Mouse (Mus musculus) liver, postnatal 0 days (tissue): Measurements from ENCODE around the gene Rnpepl1. TPM values are rescaled to one million over a fixed set of nuclear protein-coding genes. Genes with fewer than 3 reads are reported as not detected.

Source experiments
- ATAC-seq: fragments of 200-750 bp; cut with Nextera tagmentation; 2 replicates; pipeline ENCODE4 v1.8.0; 2017; ENCODE audit warnings: mild to moderate bottlenecking, moderate library complexity
- DNase-seq: peaks from one replicate; pipeline ENCODE4 v3.0.0-alpha.2; 2016
- H3K27ac ChIP-seq: fragments of 300-500 bp; sonication (generic); 2 replicates; pipeline ENCODE4 v1.5.1; 2014; ENCODE audit warnings: antibody characterized with exemption, moderate library complexity, mild to moderate bottlenecking, low read depth
- H3K27me3 ChIP-seq: fragments of 300-500 bp; sonication (generic); 2 replicates; pipeline ENCODE4 v1.6.1; 2014; ENCODE audit warnings: low read length, control low read depth, mixed read lengths; ENCODE audit not compliant: insufficient read depth
- H3K36me3 ChIP-seq: fragments of 300-500 bp; sonication (generic); replicated peaks from 2 replicates; pipeline ENCODE4 v1.6.1; 2014; ENCODE audit warnings: mild to moderate bottlenecking, control low read depth, low read length, moderate library complexity, mixed read lengths; ENCODE audit not compliant: insufficient read depth
- H3K4me1 ChIP-seq: fragments of 300-500 bp; sonication (generic); 2 replicates; pipeline ENCODE4 v1.6.1; 2014; ENCODE audit warnings: antibody characterized with exemption, mild to moderate bottlenecking, control low read depth; ENCODE audit not compliant: insufficient read depth
- H3K4me2 ChIP-seq: fragments of 300-500 bp; sonication (generic); 2 replicates; pipeline ENCODE4 v1.6.1; 2014; ENCODE audit warnings: low read depth, mild to moderate bottlenecking, low read length, moderate library complexity, mixed read lengths
- H3K4me3 ChIP-seq: fragments of 300-500 bp; sonication (generic); 2 replicates; pipeline ENCODE4 v1.5.1; 2014; ENCODE audit warnings: low read depth, low read length
- H3K9ac ChIP-seq: fragments of 300-500 bp; sonication (generic); replicated peaks from 2 replicates; pipeline ENCODE4 v1.6.1; 2014; ENCODE audit warnings: mild to moderate bottlenecking, moderate library complexity
- H3K9me3 ChIP-seq: fragments of 300-500 bp; sonication (generic); 2 replicates; pipeline ENCODE4 v1.6.1; 2016; ENCODE audit warnings: mild to moderate bottlenecking, control low read depth, low read length, mixed read lengths
- CTCF ChIP-seq: sonication (generic); IDR thresholded peaks from 2 replicates; pipeline ENCODE4 v1.5.1; 2016; ENCODE audit warnings: antibody characterized with exemption, low read depth
- EP300 ChIP-seq: IDR thresholded peaks from 2 replicates; pipeline ENCODE4 v1.6.1; 2016; ENCODE audit warnings: antibody characterized with exemption, low read depth, mild to moderate bottlenecking
- WGBS: fragments of 180-500 bp; shearing (Covaris S2); extraction: QIAGEN DNeasy Blood & Tissue Kit; methylation state at CpG from one replicate; pipeline ENCODE4 v1.1.7; 2014; ENCODE audit not compliant: insufficient replicate concordance; 5-methylcytosine and 5-hydroxymethylcytosine counted together
- polyA plus RNA-seq: library from polyadenylated mRNA; unstranded; fragments of >200 nt; fragmentation: Nextera tagmentation; extraction: Ambion mirVana; gene quantifications from 2 replicates; pipeline ENCODE4 v1.2.1, GENCODE M21; 2015

The Rnpepl1 gene
- polyA plus RNA-seq, 1 experiment from 2014 or later = 16.2 TPM

GRCm38 (mm10) chr1:92910925-92911720 lies 540 bp downstream of the Rnpepl1 start:
- Histone ChIP-seq H3K27ac (peak overlapping the region; percentile 95), H3K4me2 (peak overlapping the region; percentile 92), H3K36me3 (peaks cover 19% of the 10 kb centered on the region), H3K9me3 (no peaks in the 10 kb centered on the region), H3K4me3 (peak overlapping the region; percentile 84), H3K9ac (peak overlapping the region; percentile 89), H3K27me3 (no peaks in the 10 kb centered on the region), H3K4me1 (peaks cover 43% of the 10 kb centered on the region)
- ATAC-seq (peak; percentile 18), DNase-seq (peak; percentile 64)
- WGBS = 1% methylated on average over 62 of the region's 85 CpGs
- TF ChIP-seq EP300 = no peak
- no peak for TF ChIP-seq CTCF

DNA sequence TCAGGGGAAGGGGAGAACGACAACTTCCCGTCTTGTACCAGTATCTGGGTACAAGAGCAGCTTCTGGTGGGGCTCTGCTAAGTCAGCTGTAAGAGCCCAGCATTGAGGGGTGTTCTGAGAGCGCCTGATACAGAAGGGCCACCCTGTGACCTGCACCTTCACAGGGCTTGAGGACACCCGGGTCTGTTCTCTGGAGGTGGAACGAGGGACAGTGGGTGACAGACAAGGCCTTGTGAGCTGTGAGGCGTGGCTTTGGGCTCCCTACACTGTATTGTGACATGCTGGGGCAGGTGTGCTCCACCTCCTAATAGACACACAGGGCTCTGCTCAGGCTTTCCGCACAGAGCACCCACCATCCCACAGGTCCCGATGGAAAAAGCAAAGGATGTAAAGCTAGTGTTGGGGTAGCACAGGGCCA lies 1.1 kb downstream of the Rnpepl1 start:
- H3K4me3 ChIP-seq = peak overlapping the region; percentile 84
- DNase-seq = peak; percentile 52
- no peak for TF ChIP-seq CTCF
- TF ChIP-seq EP300 = no peak
- peak overlapping the region; percentile 92 for H3K4me2 ChIP-seq
- no peaks in the 10 kb centered on the region for H3K27me3 ChIP-seq
- 26% methylated on average over 8 of the region's 8 CpGs for WGBS
- peaks cover 39% of the 10 kb centered on the region for H3K4me1 ChIP-seq
- H3K27ac ChIP-seq = peak overlapping the region; percentile 95
- peaks cover 24% of the 10 kb centered on the region for H3K36me3 ChIP-seq
- ATAC-seq = no peak
- H3K9ac ChIP-seq = peak overlapping the region; percentile 89
- H3K9me3 ChIP-seq = no peaks in the 10 kb centered on the region

GRCm38 (mm10) chr1:92912286-92912685 lies 1.7 kb downstream of the Rnpepl1 start:
- no peaks in the 10 kb centered on the region for H3K9me3 ChIP-seq
- peaks cover 29% of the 10 kb centered on the region for H3K36me3 ChIP-seq
- WGBS = 33% methylated on average over 1 of the region's 1 CpGs
- DNase-seq (no peak), ATAC-seq (no peak)
- H3K4me2 ChIP-seq = peak overlapping the region; percentile 92
- no peaks in the 10 kb centered on the region for H3K27me3 ChIP-seq
- peak overlapping the region; percentile 84; the same call in 1 of the 2 replicates for H3K4me3 ChIP-seq
- no peak for TF ChIP-seq EP300
- peak; percentile 23; the same call in 1 of the 2 replicates for TF ChIP-seq CTCF
- H3K9ac ChIP-seq = peak overlapping the region; percentile 89; the same call in 1 of the 2 replicates
- no peak overlapping the region for H3K27ac ChIP-seq
- peaks cover 39% of the 10 kb centered on the region for H3K4me1 ChIP-seq

DNA sequence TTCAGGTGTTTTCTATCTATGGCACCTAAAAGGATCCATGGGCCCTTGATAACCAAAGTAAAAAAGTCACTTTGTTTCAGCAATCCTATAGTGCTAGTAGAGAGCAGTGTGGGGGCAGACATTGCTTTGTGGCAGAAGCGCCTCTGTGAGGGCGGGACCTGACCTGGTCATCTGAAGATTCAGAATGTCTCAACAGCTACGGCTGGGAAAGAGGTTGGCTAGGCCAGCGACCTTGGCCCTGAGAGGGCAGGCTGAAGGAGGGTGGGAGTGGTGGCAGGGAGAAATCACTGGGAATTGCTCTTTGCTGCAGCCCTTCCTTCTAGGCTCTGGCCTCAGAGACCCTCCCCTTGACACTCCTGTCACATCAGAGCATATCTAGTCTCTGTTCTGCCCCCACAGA lies 3.7 kb downstream of the Rnpepl1 start:
- H3K9me3 ChIP-seq = no peaks in the 10 kb centered on the region
- no peak for ATAC-seq
- H3K4me3 ChIP-seq = no peak overlapping the region
- no peak for DNase-seq
- TF ChIP-seq EP300 (no peak), CTCF (no peak)
- peaks cover 47% of the 10 kb centered on the region for H3K36me3 ChIP-seq
- peaks cover 25% of the 10 kb centered on the region for H3K4me1 ChIP-seq
- H3K4me2 ChIP-seq = no peak overlapping the region
- H3K27ac ChIP-seq = no peak overlapping the region
- H3K27me3 ChIP-seq = no peaks in the 10 kb centered on the region
- 69% methylated on average over 4 of the region's 4 CpGs for WGBS
- no peak overlapping the region for H3K9ac ChIP-seq

GRCm38 (mm10) chr1:92914993-92915392 lies 4.4 kb downstream of the Rnpepl1 start:
- Histone ChIP-seq H3K4me2 (no peak overlapping the region), H3K36me3 (peaks cover 54% of the 10 kb centered on the region), H3K4me1 (peaks cover 17% of the 10 kb centered on the region), H3K4me3 (no peak overlapping the region), H3K27me3 (no peaks in the 10 kb centered on the region), H3K9me3 (no peaks in the 10 kb centered on the region), H3K27ac (no peak overlapping the region), H3K9ac (no peak overlapping the region)
- DNase-seq = no peak
- no peak for ATAC-seq
- 90% methylated on average over 11 of the region's 11 CpGs for WGBS
- TF ChIP-seq CTCF (no peak), EP300 (no peak)

DNA sequence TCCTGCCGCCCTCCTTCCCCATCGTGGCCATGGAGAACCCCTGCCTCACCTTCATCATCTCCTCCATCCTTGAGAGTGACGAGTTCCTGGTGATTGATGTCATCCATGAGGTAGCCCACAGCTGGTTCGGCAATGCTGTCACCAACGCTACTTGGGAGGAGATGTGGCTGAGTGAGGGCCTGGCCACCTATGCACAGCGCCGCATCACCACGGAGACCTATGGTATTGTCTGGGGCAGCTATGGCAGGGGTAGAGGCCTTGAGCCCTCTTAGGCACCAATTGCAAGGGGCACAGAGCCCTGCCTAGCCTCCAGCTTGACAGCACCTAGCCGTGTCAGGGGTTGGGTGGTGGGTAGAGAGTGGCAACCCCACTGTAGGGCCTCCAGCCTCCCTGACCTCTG lies 6.1 kb downstream of the Rnpepl1 start:
- no peaks in the 10 kb centered on the region for H3K9me3 ChIP-seq
- WGBS = 90% methylated on average over 9 of the region's 9 CpGs
- H3K27ac ChIP-seq = no peak overlapping the region
- DNase-seq (no peak), ATAC-seq (no peak)
- no peak overlapping the region for H3K4me3 ChIP-seq
- TF ChIP-seq EP300 = no peak
- peaks cover 62% of the 10 kb centered on the region for H3K36me3 ChIP-seq
- H3K4me2 ChIP-seq = no peak overlapping the region
- no peaks in the 10 kb centered on the region for H3K27me3 ChIP-seq
- H3K4me1 ChIP-seq = peaks cover 11% of the 10 kb centered on the region
- H3K9ac ChIP-seq = no peak overlapping the region
